Mouse (Mus musculus) megakaryocyte, embryonic 14.5 days (primary cell): ENCODE measurements around the gene Slc22a16.

Experiments used
- FLI1 ChIP-seq: IDR thresholded peaks from 2 replicates; pipeline ENCODE4 v1.6.1; 2012; ENCODE audit warnings: low read length, inconsistent platforms, mixed read lengths
- GATA1 ChIP-seq: IDR thresholded peaks from 3 replicates; pipeline ENCODE4 v1.6.1; 2012; ENCODE audit warnings: mixed read lengths, low read length, inconsistent platforms, borderline replicate concordance

GRCm38 (mm10) chr10:40645346-40645745, 75.2 kb downstream of the Slc22a16 start:
- TF ChIP-seq GATA1 (no peak), FLI1 (no peak)
